Mouse (Mus musculus): ENCODE measurements at regions not wholly inside any gene's neighbourhood (a gene's known extent, or its start where the extent isn't known, plus 50 kb on each side); places are given as distances from the start of the nearest gene placed in this dataset.
A peak's percentile ranks its signal among the peaks of the same experiment; 100 is the strongest.

GRCm38 (mm10) chr2:48544377-48544776, 269.5 kb upstream of the Acvr2a start:
- Histone ChIP-seq H3K4me3 (ENCODE audit: low read depth, low read length) (no peak overlapping the region), H3K36me3 (ENCODE audit: control insufficient read depth, insufficient read depth, low read length) (no peaks in the 10 kb centered on the region), H3K9ac (replicated peaks; ENCODE audit: low read depth, low read length) (no peak overlapping the region), H3K27ac (ENCODE audit: low read length) (no peak overlapping the region), H3K27me3 (ENCODE audit: control insufficient read depth, insufficient read depth, low read length) (no peaks in the 10 kb centered on the region), H3K4me1 (ENCODE audit: control insufficient read depth, insufficient read depth, low read length) (no peaks in the 10 kb centered on the region), H3K9me3 (ENCODE audit: control insufficient read depth, low read depth, low read length) (no peaks in the 10 kb centered on the region), H3K4me2 (replicated peaks; ENCODE audit: low read depth, low read length) (no peak overlapping the region)
- WGBS, result 61% methylated on average over 4 of the region's 4 CpGs
- ATAC-seq (ENCODE audit: insufficient number of reproducible peaks, insufficient read depth, low FRiP score, low read depth), result peak; percentile 23; the same call in 1 of the 2 replicates

- Histone ChIP-seq H3K36me3 (ENCODE audit: control insufficient read depth, insufficient read depth, low read length) (no peaks in the 10 kb centered on the region), H3K27ac (ENCODE audit: low read length) (no peak overlapping the region), H3K9ac (replicated peaks; ENCODE audit: low read depth, low read length) (no peak overlapping the region), H3K4me2 (replicated peaks; ENCODE audit: low read depth, low read length) (no peak overlapping the region), H3K9me3 (ENCODE audit: control insufficient read depth, low read depth, low read length) (no peaks in the 10 kb centered on the region), H3K4me3 (ENCODE audit: low read depth, low read length) (no peak overlapping the region), H3K4me1 (ENCODE audit: control insufficient read depth, insufficient read depth, low read length) (no peaks in the 10 kb centered on the region), H3K27me3 (ENCODE audit: control insufficient read depth, insufficient read depth, low read length) (no peaks in the 10 kb centered on the region)
- ATAC-seq (ENCODE audit: insufficient number of reproducible peaks, insufficient read depth, low FRiP score, low read depth), result no peak
- 80% methylated on average over 4 of the region's 4 CpGs for WGBS
Observed at GRCm38 (mm10) chr2:48545072-48545471, 268.8 kb upstream of the Acvr2a start.

GRCm38 (mm10) chr2:48545679-48546078, 268.2 kb upstream of the Acvr2a start:
- Histone ChIP-seq H3K4me3 (ENCODE audit: low read depth, low read length) (no peak overlapping the region), H3K4me2 (replicated peaks; ENCODE audit: low read depth, low read length) (no peak overlapping the region), H3K36me3 (ENCODE audit: control insufficient read depth, insufficient read depth, low read length) (no peaks in the 10 kb centered on the region), H3K27ac (ENCODE audit: low read length) (no peak overlapping the region), H3K9ac (replicated peaks; ENCODE audit: low read depth, low read length) (no peak overlapping the region), H3K27me3 (ENCODE audit: control insufficient read depth, insufficient read depth, low read length) (no peaks in the 10 kb centered on the region), H3K4me1 (ENCODE audit: control insufficient read depth, insufficient read depth, low read length) (no peaks in the 10 kb centered on the region), H3K9me3 (ENCODE audit: control insufficient read depth, low read depth, low read length) (no peaks in the 10 kb centered on the region)
- 77% methylated on average over 4 of the region's 4 CpGs for WGBS
- ATAC-seq (ENCODE audit: insufficient number of reproducible peaks, insufficient read depth, low FRiP score, low read depth), result no peak

- Histone ChIP-seq H3K9ac (replicated peaks; ENCODE audit: low read depth, low read length) (no peak overlapping the region), H3K4me1 (ENCODE audit: control insufficient read depth, insufficient read depth, low read length) (no peaks in the 10 kb centered on the region), H3K9me3 (ENCODE audit: control insufficient read depth, low read depth, low read length) (no peaks in the 10 kb centered on the region), H3K27ac (ENCODE audit: low read length) (no peak overlapping the region), H3K4me3 (ENCODE audit: low read depth, low read length) (no peak overlapping the region), H3K4me2 (replicated peaks; ENCODE audit: low read depth, low read length) (no peak overlapping the region), H3K27me3 (ENCODE audit: control insufficient read depth, insufficient read depth, low read length) (no peaks in the 10 kb centered on the region), H3K36me3 (ENCODE audit: control insufficient read depth, insufficient read depth, low read length) (no peaks in the 10 kb centered on the region)
- ATAC-seq (ENCODE audit: insufficient number of reproducible peaks, insufficient read depth, low FRiP score, low read depth), result no peak
- 89% methylated on average over 4 of the region's 4 CpGs for WGBS
Observed at GRCm38 (mm10) chr2:48546194-48546593, 267.7 kb upstream of the Acvr2a start.

- Histone ChIP-seq H3K27ac (ENCODE audit: low read length) (no peak overlapping the region), H3K4me1 (ENCODE audit: control insufficient read depth, insufficient read depth, low read length) (no peaks in the 10 kb centered on the region), H3K9ac (replicated peaks; ENCODE audit: low read depth, low read length) (no peak overlapping the region), H3K4me2 (replicated peaks; ENCODE audit: low read depth, low read length) (no peak overlapping the region), H3K36me3 (ENCODE audit: control insufficient read depth, insufficient read depth, low read length) (no peaks in the 10 kb centered on the region), H3K4me3 (ENCODE audit: low read depth, low read length) (no peak overlapping the region), H3K27me3 (ENCODE audit: control insufficient read depth, insufficient read depth, low read length) (no peaks in the 10 kb centered on the region), H3K9me3 (ENCODE audit: control insufficient read depth, low read depth, low read length) (no peaks in the 10 kb centered on the region)
- WGBS, result 40% methylated on average over 3 of the region's 3 CpGs
- no peak for ATAC-seq (ENCODE audit: insufficient number of reproducible peaks, insufficient read depth, low FRiP score, low read depth)
Observed at GRCm38 (mm10) chr2:48556600-48556999, 257.3 kb upstream of the Acvr2a start.

GRCm38 (mm10) chr2:48557123-48557522, 256.8 kb upstream of the Acvr2a start:
- no peak for ATAC-seq (ENCODE audit: insufficient number of reproducible peaks, insufficient read depth, low FRiP score, low read depth)

GRCm38 (mm10) chr2:48558641-48559040, 255.3 kb upstream of the Acvr2a start:
- Histone ChIP-seq H3K27ac (ENCODE audit: low read length) (no peak overlapping the region), H3K36me3 (ENCODE audit: control insufficient read depth, insufficient read depth, low read length) (no peaks in the 10 kb centered on the region), H3K9ac (replicated peaks; ENCODE audit: low read depth, low read length) (no peak overlapping the region), H3K9me3 (ENCODE audit: control insufficient read depth, low read depth, low read length) (no peaks in the 10 kb centered on the region), H3K4me2 (replicated peaks; ENCODE audit: low read depth, low read length) (no peak overlapping the region), H3K27me3 (ENCODE audit: control insufficient read depth, insufficient read depth, low read length) (no peaks in the 10 kb centered on the region), H3K4me1 (ENCODE audit: control insufficient read depth, insufficient read depth, low read length) (no peaks in the 10 kb centered on the region), H3K4me3 (ENCODE audit: low read depth, low read length) (no peak overlapping the region)
- 91% methylated on average over 3 of the region's 3 CpGs for WGBS
- ATAC-seq (ENCODE audit: insufficient number of reproducible peaks, insufficient read depth, low FRiP score, low read depth), result no peak

More at GRCm38 (mm10) chr2:48557123-48557522, 256.8 kb upstream of the Acvr2a start:
- Histone ChIP-seq H3K9me3 (ENCODE audit: control insufficient read depth, low read depth, low read length) (no peaks in the 10 kb centered on the region), H3K36me3 (ENCODE audit: control insufficient read depth, insufficient read depth, low read length) (no peaks in the 10 kb centered on the region), H3K4me1 (ENCODE audit: control insufficient read depth, insufficient read depth, low read length) (no peaks in the 10 kb centered on the region), H3K27me3 (ENCODE audit: control insufficient read depth, insufficient read depth, low read length) (no peaks in the 10 kb centered on the region), H3K27ac (ENCODE audit: low read length) (no peak overlapping the region), H3K4me2 (replicated peaks; ENCODE audit: low read depth, low read length) (no peak overlapping the region), H3K4me3 (ENCODE audit: low read depth, low read length) (no peak overlapping the region), H3K9ac (replicated peaks; ENCODE audit: low read depth, low read length) (no peak overlapping the region)

GRCm38 (mm10) chr2:48563636-48564035, 250.3 kb upstream of the Acvr2a start:
- peak overlapping the region; percentile 71; the same call in 1 of the 2 replicates for H3K27ac ChIP-seq (ENCODE audit: low read length)
- H3K9me3 ChIP-seq (ENCODE audit: control insufficient read depth, low read depth, low read length), result no peaks in the 10 kb centered on the region
- H3K27me3 ChIP-seq (ENCODE audit: control insufficient read depth, insufficient read depth, low read length), result no peaks in the 10 kb centered on the region
- 47% methylated on average over 3 of the region's 3 CpGs for WGBS
- H3K4me2 ChIP-seq (replicated peaks; ENCODE audit: low read depth, low read length), result no peak overlapping the region
- no peak overlapping the region for H3K4me3 ChIP-seq (ENCODE audit: low read depth, low read length)
- ATAC-seq (ENCODE audit: insufficient number of reproducible peaks, insufficient read depth, low FRiP score, low read depth), result peak; percentile 28; the same call in 1 of the 2 replicates
- H3K4me1 ChIP-seq (ENCODE audit: control insufficient read depth, insufficient read depth, low read length), result no peaks in the 10 kb centered on the region
- no peaks in the 10 kb centered on the region for H3K36me3 ChIP-seq (ENCODE audit: control insufficient read depth, insufficient read depth, low read length)
- H3K9ac ChIP-seq (replicated peaks; ENCODE audit: low read depth, low read length), result no peak overlapping the region

- ATAC-seq (ENCODE audit: insufficient number of reproducible peaks, insufficient read depth, low FRiP score, low read depth), result peak; percentile 39; the same call in 1 of the 2 replicates
- Histone ChIP-seq H3K4me1 (ENCODE audit: control insufficient read depth, insufficient read depth, low read length) (no peaks in the 10 kb centered on the region), H3K9me3 (ENCODE audit: control insufficient read depth, low read depth, low read length) (no peaks in the 10 kb centered on the region), H3K4me3 (ENCODE audit: low read depth, low read length) (no peak overlapping the region), H3K27me3 (ENCODE audit: control insufficient read depth, insufficient read depth, low read length) (no peaks in the 10 kb centered on the region), H3K9ac (replicated peaks; ENCODE audit: low read depth, low read length) (no peak overlapping the region), H3K27ac (ENCODE audit: low read length) (peak overlapping the region; percentile 71; the same call in 1 of the 2 replicates), H3K4me2 (replicated peaks; ENCODE audit: low read depth, low read length) (no peak overlapping the region), H3K36me3 (ENCODE audit: control insufficient read depth, insufficient read depth, low read length) (no peaks in the 10 kb centered on the region)
- 63% methylated on average over 4 of the region's 4 CpGs for WGBS
Observed at GRCm38 (mm10) chr2:48564170-48564569, 249.7 kb upstream of the Acvr2a start.

Data from stomach, embryonic 14.5 days (tissue).